Mouse (Mus musculus): ENCODE measurements around the gene Smyd5. TPM values are rescaled to one million over a fixed set of nuclear protein-coding genes. Genes with fewer than 3 reads are reported as not detected.

The Smyd5 gene
- total RNA-seq (2023), result 6.6 and 8.5 TPM in 2 replicates

DNA sequence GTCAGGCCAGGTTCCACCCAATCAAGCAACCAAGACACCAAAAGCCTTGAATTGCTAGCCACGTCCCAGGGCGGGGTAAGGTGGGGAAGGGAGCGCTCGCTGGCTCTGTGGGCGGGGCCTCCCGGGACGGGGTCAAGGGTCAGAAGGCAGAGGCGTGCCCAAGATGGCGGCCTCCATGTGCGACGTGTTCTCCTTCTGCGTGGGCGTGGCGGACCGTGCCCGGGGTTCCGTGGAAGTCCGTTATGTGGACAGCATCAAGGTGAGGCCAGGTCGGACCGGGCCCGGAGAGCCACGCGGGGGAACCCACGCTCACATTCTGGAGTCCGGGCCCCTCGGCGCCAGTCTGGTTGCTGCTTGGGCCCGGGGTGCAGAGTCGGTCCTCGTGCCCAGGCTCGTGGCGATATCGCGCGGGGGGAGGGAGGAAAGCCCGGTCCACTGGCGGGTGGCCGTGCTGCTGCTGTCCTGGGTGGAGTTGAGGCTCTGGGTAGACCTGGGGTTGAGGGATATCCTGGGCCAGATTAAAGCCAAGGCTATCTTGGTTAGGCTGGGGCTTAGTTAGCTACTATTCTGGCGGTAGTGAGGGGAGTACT lies at the start of gene Smyd5:
Smyd5 (plus strand) TSS at position 148 of the 590 bp plus-strand sequence.

DNA sequence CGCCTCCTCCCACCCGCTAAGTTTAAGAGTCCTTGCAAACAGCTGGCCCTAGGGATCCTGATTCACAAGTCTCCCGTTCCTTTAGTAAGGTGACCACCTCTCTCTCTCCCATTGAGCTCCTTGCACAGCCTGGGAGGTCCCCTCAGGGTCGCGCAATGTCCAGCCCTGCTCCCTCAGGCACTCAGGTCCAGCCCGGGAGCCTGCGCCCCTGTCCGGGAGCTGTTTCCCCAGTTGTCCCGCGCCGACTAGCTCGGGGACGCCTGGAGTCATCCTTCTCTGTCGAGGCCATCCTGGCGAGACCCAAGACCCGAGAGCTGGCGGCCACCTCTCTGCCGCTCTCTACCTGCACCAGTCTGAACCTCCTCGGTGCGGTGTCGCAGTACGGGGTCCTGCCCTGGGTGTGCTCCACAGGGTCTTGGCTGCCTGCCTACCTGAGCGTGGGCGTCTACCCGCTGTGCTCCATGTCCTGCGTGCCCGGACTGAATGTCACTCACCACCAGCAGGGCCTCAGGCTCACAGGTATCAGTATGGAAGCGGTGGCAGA lies 7.9 kb upstream of the Smyd5 start, which contains the start of gene Noto:
Noto (plus strand) TSS at position 51 of the 544 bp plus-strand sequence.

DNA sequence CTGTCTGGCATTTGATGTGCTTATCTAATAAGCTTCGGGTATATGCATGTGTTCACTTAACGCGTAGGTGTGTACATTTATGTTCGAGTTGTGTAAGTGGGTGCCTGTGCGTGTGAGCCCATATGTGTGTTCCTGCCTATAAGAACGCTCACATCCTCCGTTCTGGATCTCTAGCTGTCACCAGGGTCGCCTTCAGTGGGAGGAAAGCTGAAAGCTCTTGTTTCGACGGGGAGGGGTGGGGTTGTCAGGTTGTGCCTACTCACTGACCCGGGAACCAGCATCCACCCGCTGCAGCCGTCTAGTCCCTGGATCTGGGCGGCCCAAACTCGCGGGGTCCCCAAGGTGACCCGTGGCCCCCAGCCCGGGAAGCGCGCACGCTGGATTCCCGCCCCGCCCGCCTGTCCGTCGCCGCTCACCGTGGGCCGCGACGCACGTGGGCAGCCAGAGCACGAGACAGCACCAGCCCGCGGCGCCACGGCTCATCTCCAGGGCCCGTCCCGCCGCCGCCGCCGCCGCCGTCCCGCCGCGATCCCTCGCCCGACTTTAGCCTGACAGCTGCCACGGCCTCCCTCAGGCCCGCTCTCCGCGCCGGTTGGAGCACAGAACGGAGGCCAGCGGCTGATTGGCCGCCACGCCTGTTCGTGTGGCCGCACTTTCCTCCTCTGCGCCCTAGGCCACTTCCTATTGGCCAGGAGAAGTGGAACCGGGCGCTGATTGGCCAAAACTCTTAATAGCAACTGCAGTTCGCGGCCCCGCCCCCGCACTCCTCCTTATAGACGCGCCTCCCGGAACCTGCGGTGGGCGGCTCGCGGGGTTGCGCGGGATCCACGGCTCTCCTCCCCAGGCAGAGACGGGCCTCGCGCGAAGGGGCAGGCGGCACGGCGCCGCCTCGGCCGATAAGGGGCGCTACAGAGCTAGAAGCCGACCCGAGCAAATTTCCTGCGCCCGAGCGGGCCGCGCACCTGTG lies 19.2 kb downstream of the Smyd5 start, which contains the start of gene Cct7:
Cct7 (plus strand) TSS at position 818 of the 967 bp plus-strand sequence.

DNA sequence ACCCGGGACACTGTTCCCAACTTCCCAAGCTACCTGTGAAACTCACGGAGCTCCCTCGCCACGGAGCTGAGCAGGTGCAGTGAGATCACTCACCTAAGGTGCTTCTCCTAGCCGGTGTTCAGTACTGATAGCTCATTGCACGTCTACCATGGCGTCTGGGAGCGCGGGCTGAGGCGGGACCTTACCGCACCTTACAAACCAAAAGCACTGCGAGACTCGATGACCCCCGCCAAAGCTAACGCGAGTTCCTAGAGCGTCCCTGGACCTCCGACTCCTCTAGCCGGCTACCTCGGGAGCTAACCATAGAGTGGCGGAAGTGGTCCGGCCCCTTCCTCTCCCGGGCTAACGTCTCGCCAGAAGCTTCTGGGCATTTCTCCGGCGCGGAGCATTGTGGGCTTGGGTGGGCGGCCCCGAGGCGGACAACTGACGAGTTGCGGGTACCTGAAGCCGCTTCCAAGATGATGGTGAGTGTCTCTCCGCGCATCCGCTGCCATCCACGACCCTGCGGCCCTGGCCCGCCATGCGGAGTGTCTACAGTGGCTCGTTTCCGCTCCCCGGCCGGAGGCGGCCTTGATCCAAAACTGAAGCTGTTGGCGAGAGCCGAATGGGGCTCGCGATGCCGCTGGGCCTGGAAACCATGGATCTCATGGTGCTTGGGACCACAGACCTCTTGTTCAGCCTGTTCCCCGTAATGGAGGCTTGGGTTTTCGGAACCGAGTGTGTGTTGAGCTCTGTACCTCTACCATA lies 20.0 kb downstream of the Smyd5 start, which contains the start of gene Pradc1:
Pradc1 (minus strand) TSS at position 307 of the 747 bp plus-strand sequence.

Other genes with a start within 250 kb of the Smyd5 start
- not detected in 2 replicates for gene Emx1, start 244.6 kb upstream of the Smyd5 start, total RNA-seq (2023)
- gene Sfxn5, start 98.6 kb upstream of the Smyd5 start, total RNA-seq (2023), result 107 and 155 TPM in 2 replicates
- gene Rab11fip5, start 57.4 kb upstream of the Smyd5 start, total RNA-seq (2023), result 16.8 and 20.9 TPM in 2 replicates
- gene Noto, start 8.1 kb upstream of the Smyd5 start, total RNA-seq (2023), result not detected in 2 replicates
- 74.0 and 99.8 TPM in 2 replicates for gene Cct7, start 19.5 kb downstream of the Smyd5 start, total RNA-seq (2023)
- 15.2 and 18.2 TPM in 2 replicates for gene Pradc1, start 20.0 kb downstream of the Smyd5 start, total RNA-seq (2023)
- not detected in 2 replicates for gene Fbxo41, start 71.0 kb downstream of the Smyd5 start, total RNA-seq (2023)
- not detected in 2 replicates for gene Egr4, start 81.6 kb downstream of the Smyd5 start, total RNA-seq (2023)
- 6.1 and 8.6 TPM in 2 replicates for gene Alms1, start 155.5 kb downstream of the Smyd5 start, total RNA-seq (2023)